Mouse (Mus musculus) spleen, adult 2 months (tissue): Measurements from ENCODE around the gene Gjb2.

ENCODE experiments used
- CTCF ChIP-seq: fragments of 200-500 bp; IDR thresholded peaks from 2 replicates; pipeline ENCODE4 v1.5.1; 2011; ENCODE audit warnings: mild to moderate bottlenecking, inconsistent platforms; ENCODE audit not compliant: insufficient read depth, insufficient read length, insufficient replicate concordance; ENCODE audit errors: extremely low read depth
- POLR2A ChIP-seq: fragments of 200-500 bp; IDR thresholded peaks from 2 replicates; pipeline ENCODE4 v1.6.1; 2011; ENCODE audit warnings: low read depth, low read length, inconsistent platforms

DNA sequence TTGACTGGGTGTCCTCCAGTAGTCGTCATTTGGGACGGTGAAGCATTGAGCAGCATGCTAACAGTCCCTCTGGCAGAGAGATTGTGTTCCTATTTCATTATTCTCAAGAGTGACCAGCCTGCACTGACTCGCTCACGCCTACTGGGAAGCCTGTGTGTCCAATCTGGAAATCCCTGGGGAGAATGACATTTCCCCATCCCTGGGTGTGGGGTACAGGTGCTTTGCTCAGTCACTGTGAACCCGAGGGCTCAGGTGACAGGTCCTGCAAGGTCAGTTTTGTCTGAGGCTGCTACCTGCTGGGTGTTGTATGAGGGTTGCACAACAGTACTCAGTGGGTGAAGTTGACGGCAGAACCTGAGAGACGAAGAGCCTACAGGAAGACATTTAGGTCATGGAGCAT lies 17.8 kb upstream of the Gjb2 start:
- TF ChIP-seq CTCF: no peak
- no peak for TF ChIP-seq POLR2A
